Mouse (Mus musculus) testis, postnatal 14 days (tissue): Measurements from ENCODE around the gene Stx6.
A peak's percentile ranks its signal among the peaks of the same experiment; 100 is the strongest.
"Not testable (repeated sequence)": the region's sequence is repeated elsewhere in the genome, so short reads cannot be mapped to it uniquely, and the experiment has no call there.

Source experiments
- DNase-seq: peaks from one replicate; pipeline ENCODE4 v3.0.0; 2021; ENCODE audit warnings: low spot score

Gene Stx6

DNA sequence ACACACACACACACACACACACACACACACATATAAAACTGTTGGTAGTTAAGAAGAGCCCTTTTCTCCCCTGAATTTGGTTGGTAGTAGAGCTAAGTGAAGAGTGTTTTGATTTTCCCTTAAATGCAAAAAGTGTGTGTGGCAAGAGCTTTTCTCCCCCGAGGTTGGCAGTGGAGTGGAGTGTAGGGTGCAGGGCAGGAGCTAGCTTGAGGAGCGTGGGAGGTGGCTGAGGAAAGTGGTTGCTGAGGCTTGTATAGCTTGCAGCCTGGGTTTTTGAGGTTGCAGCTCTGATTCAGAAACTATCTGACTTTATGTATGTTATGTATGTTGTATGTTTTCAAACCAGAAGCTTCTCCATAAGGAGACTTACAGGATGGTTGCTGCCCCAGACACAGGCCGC is 8.9 kb downstream of the Stx6 start:
- DNase-seq, result no peak

DNA sequence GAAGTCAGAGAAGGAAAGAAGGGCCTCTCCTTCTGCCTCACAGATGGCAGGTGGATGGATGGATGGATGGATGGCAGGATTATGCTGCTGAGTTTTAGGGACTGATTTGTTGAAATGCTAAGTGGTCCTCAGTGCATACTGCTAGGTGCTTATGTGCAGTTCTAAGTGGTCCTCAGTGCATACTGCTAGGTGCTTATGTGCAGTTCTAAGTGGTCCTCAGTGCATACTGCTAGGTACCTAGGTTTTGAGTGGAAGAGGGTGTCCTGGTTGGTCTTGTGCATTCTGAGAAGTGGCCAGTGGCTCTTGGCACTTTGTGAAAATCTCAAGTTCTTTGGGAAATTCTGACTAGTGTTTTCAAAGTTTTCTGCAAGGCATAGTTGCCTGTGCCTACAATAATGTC is 11.4 kb downstream of the Stx6 start:
- DNase-seq, result no peak

DNA sequence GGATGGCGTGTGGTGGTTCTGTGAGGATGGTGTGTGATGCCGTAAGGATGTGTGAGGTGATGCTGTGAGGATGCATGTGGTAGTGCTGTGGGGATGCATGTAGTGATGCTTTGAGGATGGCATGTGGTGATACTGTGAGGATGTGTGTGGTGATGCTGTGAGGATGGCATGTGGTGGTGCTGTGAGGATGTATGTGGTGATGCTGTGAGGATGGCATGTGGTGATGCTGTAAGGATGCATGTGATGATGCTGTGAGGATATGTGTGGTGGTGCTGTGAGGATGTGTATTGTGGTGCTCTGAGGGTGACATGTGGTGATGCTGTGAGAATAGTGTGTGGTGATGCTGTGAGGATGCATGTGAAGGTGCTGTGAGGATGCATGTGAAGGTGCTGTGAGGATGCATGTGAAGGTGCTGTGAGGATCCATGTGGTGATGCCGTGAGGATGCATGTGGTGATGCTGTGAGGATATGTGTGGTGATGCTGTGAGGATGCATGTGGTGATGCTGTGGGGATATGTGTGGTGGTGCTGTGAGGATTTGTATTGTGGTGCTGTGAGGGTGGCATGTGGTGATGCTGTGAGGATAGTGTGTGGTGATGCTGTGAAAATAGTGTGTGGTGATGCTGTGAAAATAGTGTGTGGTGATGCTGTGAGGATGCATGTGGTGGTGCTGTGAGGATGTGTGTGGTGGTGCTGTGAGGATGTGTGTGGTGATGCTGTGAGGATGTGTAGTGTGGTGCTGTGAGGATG is 14.6 kb downstream of the Stx6 start:
- DNase-seq, result no peak

DNA sequence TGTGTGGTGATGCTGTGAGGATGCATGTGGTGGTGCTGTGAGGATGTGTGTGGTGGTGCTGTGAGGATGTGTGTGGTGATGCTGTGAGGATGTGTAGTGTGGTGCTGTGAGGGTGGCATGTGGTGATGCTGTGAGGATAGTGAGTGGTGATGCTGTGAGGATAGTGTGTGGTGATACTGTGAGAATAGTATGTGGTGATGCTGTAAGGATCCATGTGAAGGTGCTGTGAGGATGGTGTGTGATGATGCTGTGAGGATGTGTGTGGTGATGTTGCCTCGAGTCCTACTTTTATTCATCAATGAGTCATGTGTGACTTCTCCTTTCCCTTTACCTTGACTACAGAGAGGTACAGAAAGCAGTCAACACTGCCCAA is 15.1 kb downstream of the Stx6 start:
- DNase-seq, result not testable (repeated sequence)

DNA sequence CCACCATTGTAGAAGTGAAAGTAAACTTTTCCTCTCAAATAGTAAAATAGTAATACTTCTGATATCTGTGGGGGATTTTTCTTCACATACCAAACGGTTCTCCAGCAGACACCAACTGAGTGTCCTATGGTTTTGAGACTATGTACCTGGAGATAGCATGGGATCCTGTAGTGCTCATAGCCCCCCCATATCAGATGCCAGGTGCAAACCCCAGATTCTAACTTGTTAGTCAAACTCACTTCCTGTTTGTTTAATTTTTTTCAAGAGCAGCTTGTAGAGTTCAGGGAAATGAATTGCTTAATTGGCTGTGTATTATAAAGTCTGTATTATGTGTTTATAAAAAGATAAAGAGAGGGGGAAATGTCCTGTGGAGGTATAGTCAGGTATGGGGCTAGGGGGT is 15.9 kb downstream of the Stx6 start:
- DNase-seq, result no peak

DNA sequence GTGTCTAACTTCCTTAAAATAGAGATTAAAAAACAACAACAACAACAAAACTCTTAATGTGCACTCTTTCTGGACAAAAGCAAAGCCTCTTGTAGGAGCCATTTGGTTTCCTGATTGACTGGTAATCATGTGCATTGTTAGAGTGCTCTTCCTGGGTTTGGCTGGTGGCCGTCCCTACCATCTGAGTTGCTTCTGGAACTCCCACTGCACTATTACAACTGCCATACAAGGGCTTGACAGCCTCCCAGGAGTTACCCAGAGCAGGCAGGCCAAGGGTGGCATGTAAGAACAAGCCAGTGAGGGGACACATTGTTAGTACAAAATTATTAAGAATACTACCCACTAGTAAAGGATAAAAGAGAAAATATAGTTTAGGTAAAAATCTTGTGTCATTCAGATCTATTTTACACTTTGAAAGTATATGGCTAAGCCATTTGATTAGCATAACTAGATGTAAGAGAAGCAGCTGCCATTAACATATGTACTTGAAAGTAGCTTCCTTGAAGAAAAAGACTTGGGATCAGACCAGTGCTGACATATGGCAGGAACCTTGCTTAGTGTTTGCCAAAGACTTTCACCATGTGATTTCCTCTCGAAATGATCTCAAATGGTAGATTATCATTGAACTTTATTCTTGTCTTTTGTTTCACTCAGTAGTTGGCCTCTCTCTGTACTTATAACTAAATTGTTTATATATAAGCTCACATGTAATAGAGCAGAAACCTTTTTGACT is 19.8 kb downstream of the Stx6 start:
- no peak for DNase-seq

DNA sequence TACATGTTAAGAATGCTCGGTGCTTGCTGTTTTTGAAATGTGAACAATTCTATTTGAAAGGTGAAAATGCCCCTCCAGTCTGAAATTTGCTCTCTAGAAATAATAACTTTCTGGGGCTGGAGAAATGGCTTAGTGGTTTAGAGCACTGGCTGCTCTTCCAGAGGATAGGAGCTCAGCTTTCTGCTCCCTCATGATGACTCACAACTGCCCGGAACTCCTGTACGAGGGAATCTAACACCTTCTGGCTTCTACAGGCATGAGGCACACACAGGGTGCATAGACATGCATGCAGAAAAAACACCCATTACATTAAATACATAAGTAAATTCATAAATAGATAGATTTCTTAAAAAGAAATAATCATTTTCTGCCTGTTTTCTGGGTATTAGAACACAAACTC is 25.7 kb downstream of the Stx6 start:
- DNase-seq, result no peak

DNA sequence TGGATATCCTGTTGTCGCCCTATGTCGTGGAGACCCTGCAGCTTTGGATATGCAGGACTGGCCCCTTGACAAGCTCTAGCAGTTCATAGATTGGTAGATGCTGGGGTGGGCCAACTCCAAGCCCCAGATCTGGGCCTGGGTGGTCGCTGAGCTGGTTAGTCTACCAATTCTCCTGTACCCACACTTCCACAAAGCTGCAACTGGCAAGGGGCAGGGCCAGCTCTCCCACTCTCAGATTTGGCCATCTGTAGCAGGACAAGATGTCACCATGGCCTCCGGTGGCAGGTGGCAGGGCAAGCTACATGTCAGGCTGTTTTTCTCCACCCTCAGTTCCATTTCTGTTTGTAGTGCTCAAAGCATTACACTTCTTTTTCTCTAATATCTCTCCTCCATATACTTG is 30.1 kb downstream of the Stx6 start:
- DNase-seq, result no peak

DNA sequence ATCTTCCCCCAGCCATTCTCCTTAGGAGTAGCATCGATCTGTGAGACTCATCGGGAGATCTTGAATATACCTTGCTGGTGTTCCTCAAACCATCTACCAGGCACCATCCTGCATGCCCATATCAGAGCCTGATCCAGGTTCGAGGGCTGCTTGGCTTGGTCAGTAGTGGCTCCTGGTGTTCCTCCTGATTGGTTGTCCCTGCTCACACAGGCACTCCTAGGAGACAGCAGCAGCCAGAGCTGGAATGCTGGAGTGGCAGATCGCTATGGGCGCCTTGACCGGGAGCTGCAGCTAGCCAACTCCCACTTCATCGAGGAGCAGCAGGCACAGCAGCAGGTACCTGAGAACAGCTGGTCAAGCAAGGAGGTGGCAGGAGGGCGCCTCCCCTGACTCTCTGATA is 32.7 kb downstream of the Stx6 start:
- no peak for DNase-seq

DNA sequence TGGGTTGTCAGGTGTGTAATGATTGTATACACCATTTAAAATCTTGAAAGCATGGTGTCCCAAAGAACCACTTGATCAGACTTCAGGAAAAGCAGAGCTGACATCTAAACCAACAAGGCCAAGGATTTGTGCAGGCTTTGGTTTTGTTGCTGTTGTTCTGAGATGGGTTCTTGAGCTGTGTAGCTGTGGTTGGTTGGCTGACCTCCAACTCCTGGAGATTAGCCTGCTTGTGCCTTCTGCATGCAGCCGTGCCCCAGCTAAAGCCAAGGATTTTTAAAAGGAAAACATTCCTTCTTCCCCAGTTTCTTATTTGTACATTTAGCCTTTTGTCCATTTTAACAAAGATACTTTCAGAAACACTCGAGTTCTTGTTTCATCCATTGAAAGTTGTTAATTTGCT is 33.2 kb downstream of the Stx6 start:
- DNase-seq, result peak; percentile 70

DNA sequence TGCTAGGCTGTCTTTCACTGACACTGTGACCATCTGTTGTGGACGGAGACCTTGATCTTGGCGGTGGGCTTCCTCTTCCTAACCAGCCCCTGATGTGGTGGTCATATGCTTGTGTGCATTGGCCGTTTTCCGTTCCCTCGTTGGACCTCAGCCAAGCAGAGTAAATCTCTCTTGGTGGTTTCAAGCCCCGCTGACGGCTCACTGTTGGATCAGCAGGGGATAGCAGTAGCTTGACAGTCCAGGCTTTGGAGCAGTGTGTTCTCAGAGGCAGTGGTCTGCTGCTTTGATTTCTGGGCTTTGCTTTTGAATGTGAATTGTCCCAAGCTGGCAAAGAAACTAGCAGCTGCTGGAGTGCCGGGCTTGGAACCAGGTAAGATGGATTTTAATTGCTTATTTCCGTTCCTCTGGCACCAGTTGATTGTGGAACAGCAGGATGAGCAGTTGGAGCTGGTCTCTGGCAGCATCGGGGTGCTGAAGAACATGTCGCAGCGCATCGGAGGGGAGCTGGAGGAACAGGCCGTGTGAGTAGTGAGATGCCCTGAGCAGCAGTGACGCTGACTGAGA is 34.4 kb downstream of the Stx6 start:
- no peak for DNase-seq

DNA sequence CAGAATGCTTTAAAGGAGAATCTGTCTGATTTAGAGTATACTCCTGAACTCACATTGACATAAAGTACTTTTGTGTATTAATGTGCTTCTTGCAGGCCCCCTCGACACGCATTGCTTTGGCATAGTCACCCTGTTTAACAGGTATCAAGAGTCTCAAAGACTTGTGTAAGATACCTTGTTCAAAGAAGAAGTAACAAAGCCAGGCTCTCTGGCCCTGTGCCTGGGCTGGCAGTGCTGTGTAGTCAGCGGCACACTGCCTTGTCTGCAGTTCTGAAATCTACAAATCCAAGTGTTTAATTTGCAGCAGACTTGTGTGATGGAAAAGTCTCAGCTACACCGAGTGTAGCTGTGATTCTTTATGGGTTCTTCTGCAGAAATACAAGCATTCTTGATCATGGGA is 38.2 kb downstream of the Stx6 start:
- DNase-seq, result no peak

DNA sequence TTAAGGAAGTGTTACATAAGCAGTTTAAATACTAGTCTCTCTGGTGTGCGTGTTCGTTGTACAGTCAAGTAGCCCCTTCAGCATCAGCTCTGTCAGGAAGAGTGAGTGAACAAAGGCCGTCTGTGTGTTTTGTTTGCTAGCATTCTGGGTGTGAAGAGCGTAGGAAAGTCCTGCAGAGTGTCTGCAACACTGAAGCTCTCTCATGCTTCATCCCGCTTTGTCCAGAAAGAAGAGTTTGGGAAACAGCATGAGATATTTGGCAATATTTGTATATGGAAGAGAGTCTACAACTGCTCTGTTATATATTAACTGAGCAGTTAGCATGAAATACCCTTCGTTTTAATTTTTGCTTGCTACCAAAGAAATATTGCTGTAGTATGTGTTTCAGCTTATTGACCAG is 41.0 kb downstream of the Stx6 start:
- no peak for DNase-seq

DNA sequence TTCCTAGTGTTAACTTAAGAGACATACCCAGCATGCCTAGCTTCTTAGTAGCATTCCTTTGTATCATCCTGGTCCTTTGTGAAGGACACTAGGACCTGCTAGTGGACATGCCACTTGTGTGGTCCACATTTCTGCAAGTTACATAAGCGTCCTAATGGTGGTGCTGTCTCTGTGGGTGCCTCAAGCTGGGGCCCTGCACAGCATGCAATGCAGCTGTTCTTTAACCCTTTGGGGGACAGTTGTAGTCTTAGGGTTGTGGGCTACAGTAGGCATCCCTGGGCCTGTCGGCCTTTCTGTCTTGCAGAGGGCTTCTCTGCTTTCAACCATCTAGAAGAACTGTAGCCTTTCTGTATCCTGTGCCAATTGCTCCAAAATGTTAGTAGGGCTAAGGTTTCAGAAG is 42.5 kb downstream of the Stx6 start:
- DNase-seq, result no peak

DNA sequence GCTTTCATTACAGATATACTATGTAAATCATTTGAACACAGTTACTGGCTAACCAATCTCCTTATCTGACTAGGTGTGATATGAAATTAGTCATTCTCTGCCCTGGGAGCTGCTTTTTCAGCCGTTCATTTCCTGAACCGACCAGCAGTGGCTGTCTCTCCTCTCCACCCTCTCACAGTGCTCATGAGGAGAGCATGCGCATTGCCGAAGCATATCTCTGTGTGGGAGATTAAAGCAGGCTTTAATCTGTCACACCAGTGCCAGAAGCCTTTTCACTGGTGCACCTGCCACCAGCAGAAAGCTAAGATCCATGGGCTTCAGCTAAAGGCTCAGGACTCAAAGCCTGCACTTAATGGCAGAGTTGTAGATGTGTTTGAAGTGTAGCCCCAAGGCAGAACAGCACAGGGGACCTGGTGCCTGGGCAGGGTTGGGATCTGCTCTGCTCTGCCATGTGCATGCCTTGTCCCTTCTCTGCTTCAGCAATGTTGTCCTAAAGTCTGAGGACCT is 42.9 kb downstream of the Stx6 start:
- DNase-seq, result no peak

DNA sequence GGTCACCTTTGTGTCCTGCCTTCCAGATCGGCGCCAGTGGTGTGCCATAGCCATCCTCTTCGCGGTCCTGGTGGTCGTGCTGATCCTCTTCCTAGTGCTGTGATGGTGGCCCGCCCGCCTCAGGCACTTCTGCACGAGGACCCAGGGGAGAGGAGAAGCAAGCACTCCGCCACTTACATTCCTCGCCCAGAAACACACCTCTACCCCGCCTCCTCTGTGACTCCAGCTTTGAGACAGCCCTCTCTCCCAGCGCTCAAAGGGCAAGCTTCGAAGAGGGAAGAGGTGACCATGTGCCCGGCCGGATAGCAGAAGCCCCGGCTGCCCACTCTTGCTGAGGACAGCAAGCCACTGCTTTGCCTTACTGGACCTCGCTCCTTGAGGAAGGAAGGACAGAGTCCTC is 43.4 kb downstream of the Stx6 start:
- DNase-seq, result no peak

DNA sequence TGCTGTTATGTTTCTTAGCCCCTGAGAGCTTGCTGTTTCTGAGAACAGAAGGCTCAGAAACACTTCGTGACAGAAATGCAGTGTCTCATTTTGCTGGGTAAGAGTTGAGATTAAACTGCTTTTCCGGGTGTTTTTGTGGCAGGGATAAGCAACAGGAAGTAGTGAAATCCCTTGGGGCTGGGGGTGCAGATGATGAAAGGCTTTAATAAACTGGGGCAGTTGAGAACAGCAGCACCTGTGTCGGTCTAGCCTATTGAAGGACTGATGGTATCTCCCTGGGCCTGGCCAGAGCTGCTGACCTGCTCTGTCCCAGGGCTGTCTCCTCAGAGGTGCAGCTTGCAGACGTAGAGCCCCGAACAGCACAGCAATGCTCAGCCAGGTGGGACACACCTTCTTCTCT is 44.0 kb downstream of the Stx6 start:
- DNase-seq, result no peak

DNA sequence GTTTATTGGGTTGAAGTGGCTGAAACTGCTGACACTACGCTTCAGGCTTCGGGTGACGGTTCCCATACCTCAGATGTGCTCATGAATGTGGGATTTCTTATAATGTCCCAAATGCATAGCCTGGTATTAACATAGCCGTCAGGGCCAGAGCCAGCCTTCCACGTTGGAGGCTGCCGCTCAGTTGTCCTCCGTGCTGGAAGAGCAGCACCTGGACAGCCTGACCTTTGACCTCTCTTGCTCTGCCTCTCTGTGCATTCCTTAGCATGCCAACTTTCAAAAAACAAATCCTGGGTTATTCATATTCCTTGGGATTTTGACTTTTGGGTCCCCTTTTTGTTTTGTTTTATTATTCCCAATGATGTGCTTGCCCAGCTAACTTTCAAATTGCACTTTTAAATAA is 44.6 kb downstream of the Stx6 start:
- no peak for DNase-seq

DNA sequence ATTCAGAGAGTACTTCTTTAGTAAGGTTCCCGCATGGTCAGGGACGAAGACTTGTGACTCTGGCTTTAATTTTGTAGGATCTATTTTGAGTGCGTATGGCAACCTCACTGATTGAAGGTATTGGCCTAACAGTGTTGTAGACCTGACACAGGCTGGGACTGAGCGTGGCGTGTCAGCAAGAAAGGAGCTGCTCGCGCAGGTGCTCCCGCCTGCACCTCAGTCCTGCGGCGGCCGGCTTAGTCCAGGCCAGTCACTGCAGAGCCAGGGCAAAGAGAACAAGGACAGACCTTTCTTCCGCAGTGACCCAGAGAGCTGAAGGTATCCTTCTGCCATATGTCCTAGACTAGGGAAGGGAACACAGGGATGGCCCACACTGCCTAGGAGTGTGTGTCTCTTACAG is 45.4 kb downstream of the Stx6 start:
- DNase-seq, result no peak

DNA sequence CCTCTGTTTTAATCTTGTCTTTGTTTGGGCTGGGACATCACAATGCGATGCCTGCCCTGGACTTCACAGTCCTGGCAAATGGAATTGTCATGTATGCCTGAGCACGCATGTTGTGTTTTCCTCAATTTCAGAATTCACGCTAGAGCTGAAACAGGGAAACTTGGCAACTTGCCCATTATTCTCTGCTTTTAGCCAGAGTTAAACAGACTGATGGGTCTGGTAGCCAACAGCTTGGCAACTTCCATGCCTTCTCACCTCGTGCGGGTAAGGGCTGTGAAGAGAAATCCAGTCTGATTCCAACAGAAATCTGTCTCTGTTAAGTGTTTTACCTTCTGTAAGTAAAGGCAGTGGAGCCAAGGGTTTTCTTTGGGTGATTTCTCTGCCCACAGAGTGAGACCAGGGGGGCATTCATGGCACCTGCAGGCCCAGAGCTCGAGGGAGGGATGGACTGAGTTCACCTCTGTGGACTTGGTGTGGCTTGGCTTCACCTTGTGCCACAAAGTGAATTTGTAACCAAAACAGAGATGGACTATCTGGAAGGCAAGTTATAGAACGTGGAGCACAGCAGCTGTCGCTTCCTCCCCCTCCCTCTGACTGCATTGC is 46.1 kb downstream of the Stx6 start:
- DNase-seq, result no peak

DNA sequence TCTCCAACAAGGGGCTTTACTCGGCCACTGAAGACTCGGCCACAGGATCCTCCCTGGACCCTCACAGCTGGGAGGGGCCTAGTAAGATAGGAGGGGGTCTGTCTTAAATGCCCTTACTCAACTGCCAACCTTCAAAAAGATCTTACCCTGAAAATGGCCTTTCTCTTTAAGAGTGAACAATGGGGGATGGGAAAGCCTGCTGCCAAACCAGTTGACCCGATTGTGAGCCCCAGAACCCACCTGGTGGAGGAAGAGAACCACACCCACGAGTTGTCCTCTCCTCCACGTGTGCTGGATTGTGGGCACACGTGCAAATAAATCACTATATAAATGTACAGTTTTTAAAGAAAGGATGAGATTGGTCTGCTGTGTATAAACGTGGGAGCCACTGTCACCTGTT is 46.8 kb downstream of the Stx6 start:
- no peak for DNase-seq

DNA sequence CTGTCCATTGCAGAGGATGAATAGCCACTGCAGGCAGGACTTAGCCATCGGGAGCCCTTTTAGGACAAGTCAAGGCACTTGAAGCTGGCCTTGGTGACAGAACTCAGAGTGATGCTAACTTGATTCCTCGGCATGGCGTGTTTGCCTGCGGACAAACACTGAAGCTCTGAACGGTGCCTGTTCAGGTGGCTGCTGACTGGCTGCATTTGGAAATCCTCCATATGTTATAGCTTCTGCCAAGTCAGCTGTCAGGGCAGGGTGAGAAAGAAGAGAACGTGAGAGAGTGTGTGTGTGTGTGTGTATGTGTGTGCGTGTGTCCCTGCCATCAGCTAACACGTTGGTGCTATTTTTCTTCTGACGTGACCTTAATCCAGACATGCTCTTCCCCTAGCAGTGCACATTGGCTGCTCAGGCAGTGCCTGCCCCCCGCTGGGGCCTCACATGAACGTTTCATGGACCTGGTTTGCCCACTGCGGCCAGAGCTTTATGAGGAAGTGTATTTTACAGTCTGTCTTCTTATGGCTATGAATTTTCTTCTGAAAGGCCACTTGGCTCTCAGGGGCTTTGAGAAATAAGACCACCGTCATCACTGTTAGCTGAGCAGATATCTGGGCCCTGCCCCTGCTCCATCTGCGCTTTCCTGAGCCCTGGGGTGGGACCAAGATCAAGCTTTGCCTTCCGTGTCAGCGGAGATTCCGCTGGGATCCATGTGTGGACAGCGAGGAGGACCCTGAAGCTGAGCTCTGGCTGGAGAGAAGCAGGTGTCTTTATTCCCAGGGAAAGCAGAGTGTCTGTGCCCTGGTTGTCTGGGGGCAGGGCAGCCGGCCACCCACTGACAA is 47.5 kb downstream of the Stx6 start:
- no peak for DNase-seq
